Mouse (Mus musculus): ENCODE results near the gene Tas1r1. TPM values are rescaled to one million over a fixed set of nuclear protein-coding genes. Genes with fewer than 3 reads are reported as not detected.

The Tas1r1 gene
- polyA plus RNA-seq, 1 experiment from 2014 or later: 0.19 TPM

- Histone ChIP-seq H3K27ac (no peak overlapping the region), H3K36me3 (peaks cover 100% of the 10 kb centered on the region), H3K4me1 (peaks cover 15% of the 10 kb centered on the region; the same call in 1 of the 2 replicates), H3K9me3 (no peaks in the 10 kb centered on the region), H3K27me3 (ENCODE audit: insufficient read depth, poor library complexity, severe bottlenecking) (no peaks in the 10 kb centered on the region), H3K4me3 (no peak overlapping the region)
- DNase-seq (ENCODE audit: low spot score): no peak
- WGBS: 84% methylated on average over 6 of the region's 6 CpGs
These were observed 19.3 kb downstream of the Tas1r1 start for GRCm38 (mm10) chr4:152019073-152019472.

GRCm38 (mm10) chr4:152013036-152013813, 25.1 kb downstream of the Tas1r1 start:
- H3K9me3 ChIP-seq: no peaks in the 10 kb centered on the region
- peak overlapping the region; percentile 96 for H3K4me3 ChIP-seq
- H3K36me3 ChIP-seq: peaks cover 68% of the 10 kb centered on the region
- H3K27ac ChIP-seq: peak overlapping the region; percentile 39; the same call in 1 of the 2 replicates
- peaks cover 58% of the 10 kb centered on the region for H3K4me1 ChIP-seq
- DNase-seq (ENCODE audit: low spot score): no peak
- no peaks in the 10 kb centered on the region for H3K27me3 ChIP-seq (ENCODE audit: insufficient read depth, poor library complexity, severe bottlenecking)
- 75% methylated on average over 12 of the region's 12 CpGs for WGBS

- H3K9me3 ChIP-seq: no peaks in the 10 kb centered on the region
- no peaks in the 10 kb centered on the region for H3K27me3 ChIP-seq (ENCODE audit: insufficient read depth, poor library complexity, severe bottlenecking)
- peaks cover 68% of the 10 kb centered on the region for H3K4me1 ChIP-seq
- DNase-seq (ENCODE audit: low spot score): no peak
- 80% methylated on average over 16 of the region's 16 CpGs for WGBS
- H3K4me3 ChIP-seq: peak overlapping the region; percentile 96
- peak overlapping the region; percentile 10 for H3K27ac ChIP-seq
- H3K36me3 ChIP-seq: peaks cover 56% of the 10 kb centered on the region
These were observed 26.3 kb downstream of the Tas1r1 start for GRCm38 (mm10) chr4:152012109-152012508.

- peak overlapping the region; percentile 95 for H3K27ac ChIP-seq
- 57% methylated on average over 8 of the region's 8 CpGs for WGBS
- H3K4me3 ChIP-seq: peak overlapping the region; percentile 96
- H3K36me3 ChIP-seq: peaks cover 48% of the 10 kb centered on the region
- H3K4me1 ChIP-seq: peaks cover 76% of the 10 kb centered on the region
- H3K9me3 ChIP-seq: no peaks in the 10 kb centered on the region
- DNase-seq (ENCODE audit: low spot score): no peak
- H3K27me3 ChIP-seq (ENCODE audit: insufficient read depth, poor library complexity, severe bottlenecking): no peaks in the 10 kb centered on the region
These were observed 27.1 kb downstream of the Tas1r1 start for GRCm38 (mm10) chr4:152011171-152011760.

GRCm38 (mm10) chr4:152010707-152011134, 27.6 kb downstream of the Tas1r1 start:
- WGBS: 5% methylated on average over 13 of the region's 13 CpGs
- Histone ChIP-seq H3K9me3 (no peaks in the 10 kb centered on the region), H3K4me1 (peaks cover 72% of the 10 kb centered on the region), H3K4me3 (peak overlapping the region; percentile 96), H3K27me3 (ENCODE audit: insufficient read depth, poor library complexity, severe bottlenecking) (no peaks in the 10 kb centered on the region), H3K27ac (peak overlapping the region; percentile 95), H3K36me3 (peaks cover 42% of the 10 kb centered on the region)
- DNase-seq (ENCODE audit: low spot score): no peak

- DNase-seq (ENCODE audit: low spot score): peak; percentile 93
- H3K4me3 ChIP-seq: peak overlapping the region; percentile 96
- no peaks in the 10 kb centered on the region for H3K9me3 ChIP-seq
- H3K4me1 ChIP-seq: peaks cover 72% of the 10 kb centered on the region
- H3K27ac ChIP-seq: peak overlapping the region; percentile 95
- 1% methylated on average over 10 of the region's 10 CpGs for WGBS
- no peaks in the 10 kb centered on the region for H3K27me3 ChIP-seq (ENCODE audit: insufficient read depth, poor library complexity, severe bottlenecking)
- H3K36me3 ChIP-seq: peaks cover 37% of the 10 kb centered on the region
These were observed 28.2 kb downstream of the Tas1r1 start for GRCm38 (mm10) chr4:152010091-152010706.

GRCm38 (mm10) chr4:152009076-152010051, 29.0 kb downstream of the Tas1r1 start:
- Histone ChIP-seq H3K27ac (peak overlapping the region; percentile 95), H3K36me3 (peaks cover 29% of the 10 kb centered on the region), H3K27me3 (ENCODE audit: insufficient read depth, poor library complexity, severe bottlenecking) (no peaks in the 10 kb centered on the region), H3K4me1 (peaks cover 70% of the 10 kb centered on the region), H3K9me3 (no peaks in the 10 kb centered on the region), H3K4me3 (peak overlapping the region; percentile 96)
- DNase-seq (ENCODE audit: low spot score): no peak
- WGBS: under 1% methylated on average over 113 of the region's 115 CpGs

GRCm38 (mm10) chr4:152008622-152009075, 29.7 kb downstream of the Tas1r1 start, which contains the start of gene Klhl21:
TSS of gene Klhl21 (plus strand) at chr4:152008803.
- peak; percentile 98 for DNase-seq (ENCODE audit: low spot score)
- peak within 1 kb of the TSS; percentile 95 for H3K27ac ChIP-seq
- H3K4me3 ChIP-seq: peak within 1 kb of the TSS; percentile 96
- H3K36me3 ChIP-seq: peaks cover 22% of the 10 kb centered on the region
- no peaks in the 10 kb centered on the region for H3K27me3 ChIP-seq (ENCODE audit: insufficient read depth, poor library complexity, severe bottlenecking)
- 1% methylated on average over 45 of the region's 45 CpGs for WGBS
- H3K9me3 ChIP-seq: no peaks in the 10 kb centered on the region
- H3K4me1 ChIP-seq: peaks cover 65% of the 10 kb centered on the region

- no peaks in the 10 kb centered on the region for H3K27me3 ChIP-seq (ENCODE audit: insufficient read depth, poor library complexity, severe bottlenecking)
- under 1% methylated on average over 14 of the region's 14 CpGs for WGBS
- no peak for DNase-seq (ENCODE audit: low spot score)
- peaks cover 16% of the 10 kb centered on the region for H3K36me3 ChIP-seq
- peaks cover 59% of the 10 kb centered on the region for H3K4me1 ChIP-seq
- peak overlapping the region; percentile 96 for H3K4me3 ChIP-seq
- no peaks in the 10 kb centered on the region for H3K9me3 ChIP-seq
- peak overlapping the region; percentile 95 for H3K27ac ChIP-seq
These were observed 30.2 kb downstream of the Tas1r1 start for GRCm38 (mm10) chr4:152008148-152008500.

GRCm38 (mm10) chr4:152007481-152008147, 30.8 kb downstream of the Tas1r1 start:
- H3K27ac ChIP-seq: peak overlapping the region; percentile 95
- peak overlapping the region; percentile 96 for H3K4me3 ChIP-seq
- H3K9me3 ChIP-seq: no peaks in the 10 kb centered on the region
- peaks cover 11% of the 10 kb centered on the region for H3K36me3 ChIP-seq
- H3K27me3 ChIP-seq (ENCODE audit: insufficient read depth, poor library complexity, severe bottlenecking): no peaks in the 10 kb centered on the region
- WGBS: 7% methylated on average over 8 of the region's 8 CpGs
- H3K4me1 ChIP-seq: peaks cover 54% of the 10 kb centered on the region
- DNase-seq (ENCODE audit: low spot score): peak; percentile 92

GRCm38 (mm10) chr4:152006812-152007211, 31.6 kb downstream of the Tas1r1 start:
- WGBS: 38% methylated on average over 3 of the region's 3 CpGs
- peaks cover 3% of the 10 kb centered on the region; the same call in 1 of the 2 replicates for H3K36me3 ChIP-seq
- H3K27me3 ChIP-seq (ENCODE audit: insufficient read depth, poor library complexity, severe bottlenecking): no peaks in the 10 kb centered on the region
- no peak for DNase-seq (ENCODE audit: low spot score)
- H3K27ac ChIP-seq: peak overlapping the region; percentile 95
- H3K4me3 ChIP-seq: peak overlapping the region; percentile 96
- H3K4me1 ChIP-seq: peaks cover 46% of the 10 kb centered on the region
- no peaks in the 10 kb centered on the region for H3K9me3 ChIP-seq

GRCm38 (mm10) chr4:152006137-152006536, 32.2 kb downstream of the Tas1r1 start:
- H3K4me1 ChIP-seq: peaks cover 39% of the 10 kb centered on the region
- H3K4me3 ChIP-seq: no peak overlapping the region
- no peaks in the 10 kb centered on the region for H3K9me3 ChIP-seq
- H3K36me3 ChIP-seq: no peaks in the 10 kb centered on the region
- H3K27me3 ChIP-seq (ENCODE audit: insufficient read depth, poor library complexity, severe bottlenecking): no peaks in the 10 kb centered on the region
- no peak for DNase-seq (ENCODE audit: low spot score)
- H3K27ac ChIP-seq: no peak overlapping the region
- 68% methylated on average over 6 of the region's 6 CpGs for WGBS
